Mouse (Mus musculus): ENCODE results near the gene Tmx1.

Gene Tmx1

DNA sequence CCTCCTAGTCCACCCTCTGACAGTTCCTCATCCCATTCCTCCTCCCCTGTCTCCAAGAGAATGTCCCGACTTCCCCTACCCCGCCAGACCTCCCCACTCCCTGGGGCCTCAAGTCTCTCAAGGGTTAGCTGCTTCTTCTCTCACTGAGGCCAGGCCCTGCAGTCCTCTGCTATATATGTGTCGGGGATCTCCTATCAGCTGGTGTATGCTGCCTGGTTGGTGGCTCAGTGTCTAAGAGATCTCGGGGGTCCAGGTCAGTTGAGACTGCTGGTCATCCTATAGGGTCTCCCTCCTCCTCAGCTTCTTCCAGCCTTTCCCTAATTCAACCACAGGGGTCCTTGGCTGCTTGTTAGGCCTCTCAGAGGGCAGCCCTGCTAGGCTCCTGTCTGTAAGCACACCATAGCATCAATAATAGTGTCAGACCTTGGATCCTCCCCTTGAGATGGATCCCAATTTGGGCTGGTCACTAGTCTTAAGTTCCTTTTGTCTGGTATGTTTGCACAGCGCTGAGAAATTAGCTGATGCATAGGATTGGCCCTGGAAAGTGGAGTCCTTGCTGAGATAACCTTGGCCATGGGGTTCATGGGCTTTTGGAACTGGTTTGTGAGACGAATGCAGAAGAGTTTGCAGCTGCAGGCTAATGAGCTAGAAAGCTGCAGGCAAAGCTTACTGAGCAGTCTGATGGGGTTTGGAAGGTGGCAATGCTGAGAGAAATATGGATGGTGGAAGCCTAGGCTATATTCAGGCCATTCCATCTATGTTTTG is 34.0 kb downstream of the Tmx1 start:
- no peak for DNase-seq (ENCODE audit: low read depth, low spot score)

DNA sequence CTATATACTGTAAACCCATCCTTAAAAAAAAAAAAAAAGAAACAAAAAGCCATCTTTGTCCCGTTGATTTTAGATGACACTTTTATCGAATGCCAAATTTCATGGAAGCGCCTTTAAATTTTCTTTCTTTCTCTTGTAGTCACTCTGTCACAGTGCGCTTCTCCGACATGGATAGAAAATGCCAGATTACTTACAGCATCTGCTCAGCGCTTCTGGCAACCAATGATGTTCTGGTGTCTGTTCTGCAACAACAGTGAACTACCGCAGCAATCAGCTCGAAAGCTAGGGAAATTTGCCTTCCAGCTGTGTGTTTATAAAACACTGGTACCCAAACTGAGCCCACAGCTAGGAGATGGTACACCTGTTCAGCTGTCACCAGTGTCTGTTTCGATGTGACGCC is 39.5 kb downstream of the Tmx1 start:
- DNase-seq (ENCODE audit: low read depth, low spot score), result no peak

DNA sequence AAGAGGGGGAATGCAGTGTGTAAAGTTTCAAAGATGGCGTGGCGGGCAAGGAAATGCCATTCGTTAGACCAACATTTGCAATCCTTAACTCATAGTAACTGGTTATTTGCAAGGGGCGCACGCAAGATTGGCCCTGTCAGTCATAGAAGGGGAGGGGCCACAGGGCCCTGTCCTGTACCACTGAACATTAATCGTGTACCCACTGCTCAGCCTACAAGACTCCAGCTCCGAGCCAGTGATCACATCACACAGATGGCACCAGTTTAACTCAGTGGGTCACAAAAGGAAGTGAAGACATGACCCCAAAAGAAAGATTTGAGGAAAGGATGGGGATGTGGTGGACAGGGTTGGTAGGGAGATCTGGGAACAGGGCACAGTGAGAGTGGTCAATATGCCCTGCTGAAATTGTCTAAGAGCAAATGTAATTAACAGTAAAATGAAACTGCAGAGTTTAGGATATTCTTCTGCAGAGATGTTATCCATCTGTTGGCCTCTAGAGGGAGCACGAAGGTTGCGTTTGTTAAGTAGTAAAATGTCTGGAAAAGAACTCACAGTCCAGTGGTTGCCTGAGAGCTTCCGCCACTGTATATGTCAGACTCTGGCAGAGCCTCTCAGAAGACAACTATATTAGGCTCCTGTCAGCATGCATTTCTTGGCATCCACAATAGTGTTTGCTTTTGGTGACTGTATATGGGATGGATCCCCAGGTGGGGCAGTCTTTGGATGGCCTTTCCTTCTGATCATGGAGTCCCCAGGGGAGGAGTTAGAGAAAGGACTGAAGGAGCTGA is 41.8 kb downstream of the Tmx1 start:
- DNase-seq (ENCODE audit: low read depth, low spot score), result peak; percentile 69

DNA sequence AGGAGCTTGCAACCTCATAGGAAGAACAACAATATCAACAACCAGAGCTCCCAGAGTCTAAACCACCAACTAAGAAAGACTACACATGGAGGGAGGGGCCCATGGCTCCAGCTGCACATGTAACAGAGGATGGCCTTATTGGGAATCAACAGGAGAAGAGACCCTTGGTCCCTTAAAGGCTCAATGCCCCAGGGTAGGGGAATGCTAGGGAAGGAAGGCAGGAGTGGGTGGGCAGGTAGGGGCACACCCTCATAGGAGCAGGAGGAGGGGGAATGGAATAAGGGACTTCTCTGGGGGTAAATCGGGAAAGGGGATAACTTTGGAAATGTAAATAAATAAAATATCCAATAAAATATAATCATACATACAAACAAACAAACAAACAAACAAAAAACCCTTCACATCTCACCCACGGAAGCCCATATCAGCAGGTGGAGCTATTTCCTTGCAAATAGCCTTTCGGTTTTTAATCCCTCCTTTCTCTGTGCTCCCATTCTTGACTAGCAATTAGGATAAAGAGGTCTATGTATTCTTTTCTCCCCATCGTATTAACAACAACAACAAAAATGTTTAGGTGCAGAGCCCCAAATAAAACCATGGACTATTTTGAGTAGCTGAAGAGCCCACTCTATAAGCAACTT is 42.5 kb downstream of the Tmx1 start:
- DNase-seq (ENCODE audit: low read depth, low spot score), result no peak

DNA sequence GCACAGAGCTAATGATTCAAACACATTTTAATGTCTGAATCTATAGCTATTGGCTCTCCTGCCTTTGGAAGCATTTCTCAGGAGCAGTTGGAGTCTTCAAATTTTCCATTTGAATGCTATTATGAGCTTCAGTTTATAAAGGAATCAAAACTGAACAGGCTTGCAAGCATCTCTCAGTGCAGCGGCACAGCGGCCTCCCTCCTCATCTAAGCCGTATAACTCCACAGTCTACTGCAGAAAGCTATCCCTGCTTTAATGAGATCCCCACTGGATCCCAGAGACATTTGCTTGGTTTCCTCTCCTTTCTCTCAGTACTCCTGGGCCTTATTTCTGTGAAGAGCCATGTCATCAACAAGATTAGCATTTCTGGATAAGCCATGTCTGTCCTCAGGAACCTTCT is 45.2 kb downstream of the Tmx1 start:
- DNase-seq (ENCODE audit: low read depth, low spot score), result no peak

DNA sequence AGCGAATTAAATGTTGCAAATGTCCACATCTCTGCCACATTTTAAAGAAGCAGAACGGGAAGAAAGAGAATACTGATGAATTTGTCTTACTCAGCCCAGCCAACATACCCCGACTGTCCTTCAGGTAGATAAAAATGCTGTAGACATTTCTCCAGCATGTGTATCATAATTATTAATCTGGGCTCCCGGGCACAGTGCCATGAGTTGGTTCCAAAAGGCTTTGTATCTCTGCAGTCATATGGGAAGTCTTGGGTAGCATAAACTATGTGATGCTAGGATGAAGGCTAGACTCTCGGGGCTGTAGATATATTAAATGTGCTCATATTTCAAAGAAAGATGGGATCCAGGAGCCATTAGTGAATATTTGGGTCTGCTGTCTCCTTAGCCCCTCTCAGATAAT is 53.1 kb downstream of the Tmx1 start:
- DNase-seq (ENCODE audit: low read depth, low spot score), result no peak

DNA sequence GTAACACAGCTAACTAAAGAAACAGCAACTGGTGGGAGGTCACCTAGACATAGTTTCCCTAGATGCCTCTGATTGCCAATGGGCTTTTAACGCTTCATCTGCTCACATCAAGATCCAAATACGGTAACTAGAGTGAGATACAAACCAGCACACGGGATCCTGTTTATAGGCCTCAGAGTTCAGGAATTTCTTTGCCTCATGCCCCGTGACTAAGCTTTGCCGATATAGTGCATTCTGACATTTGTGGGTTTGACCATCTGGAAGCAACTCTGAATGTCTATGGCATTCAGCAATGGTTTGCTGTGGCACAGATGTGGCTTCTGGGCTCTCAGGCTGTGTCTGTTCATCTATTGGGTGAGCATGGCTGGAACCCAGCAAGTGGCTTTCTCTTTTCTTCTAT is 59.1 kb downstream of the Tmx1 start:
- no peak for DNase-seq (ENCODE audit: low read depth, low spot score)

DNA sequence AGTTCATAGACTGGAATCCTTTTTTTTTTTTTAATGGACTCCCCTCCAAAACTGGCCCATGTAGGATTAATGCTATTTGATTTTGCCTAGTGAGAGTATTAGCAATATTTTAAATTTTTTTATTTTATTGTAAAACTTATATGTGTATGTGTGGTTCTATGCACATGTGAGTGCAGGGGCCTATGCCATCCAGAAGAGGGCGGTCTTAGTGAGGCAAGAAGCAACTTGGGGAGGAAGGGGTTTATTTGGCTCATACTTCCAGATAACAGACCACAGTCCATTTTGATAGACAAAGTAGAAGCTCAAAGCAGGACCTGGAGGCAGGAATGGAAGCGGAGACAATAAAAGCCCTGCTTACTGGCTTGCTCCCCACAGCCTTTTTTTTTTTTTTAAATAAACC is 59.5 kb downstream of the Tmx1 start:
- DNase-seq (ENCODE audit: low read depth, low spot score), result peak; percentile 43
